Mouse (Mus musculus) limb, embryonic 12.5 days (tissue): ENCODE measurements around the gene Arl6ip1. TPM values are rescaled to one million over a fixed set of nuclear protein-coding genes. Genes with fewer than 3 reads are reported as not detected.

Experiments used
- ATAC-seq: fragments of 200-750 bp; cut with Nextera tagmentation; 2 replicates; pipeline ENCODE4 v1.8.0; 2017; ENCODE audit warnings: low read depth, moderate TSS enrichment; ENCODE audit not compliant: insufficient number of reproducible peaks, insufficient read depth, low FRiP score, low TSS enrichment
- H3K27ac ChIP-seq: fragments of 300-500 bp; sonication (generic); 2 replicates; pipeline ENCODE4 v1.5.1; 2016; ENCODE audit warnings: mild to moderate bottlenecking, moderate library complexity
- H3K27me3 ChIP-seq: fragments of 300-500 bp; sonication (generic); 2 replicates; pipeline ENCODE4 v1.6.1; 2016; ENCODE audit warnings: mild to moderate bottlenecking, moderate library complexity
- H3K36me3 ChIP-seq: fragments of 300-500 bp; sonication (generic); 2 replicates; pipeline ENCODE4 v1.6.1; 2016; ENCODE audit warnings: mild to moderate bottlenecking, moderate library complexity
- H3K4me1 ChIP-seq: fragments of 300-500 bp; sonication (generic); replicated peaks from 2 replicates; pipeline ENCODE4 v1.6.1; 2016
- H3K4me2 ChIP-seq: fragments of 300-500 bp; sonication (generic); 2 replicates; pipeline ENCODE4 v1.6.1; 2016; ENCODE audit warnings: mild to moderate bottlenecking, moderate library complexity
- H3K4me3 ChIP-seq: fragments of 300-500 bp; sonication (generic); replicated peaks from 2 replicates; pipeline ENCODE4 v1.5.1; 2016; ENCODE audit warnings: mild to moderate bottlenecking
- H3K9ac ChIP-seq: fragments of 300-500 bp; sonication (generic); replicated peaks from 2 replicates; pipeline ENCODE4 v1.6.1; 2016; ENCODE audit warnings: mild to moderate bottlenecking, moderate library complexity
- H3K9me3 ChIP-seq: fragments of 300-500 bp; sonication (generic); 2 replicates; pipeline ENCODE4 v1.6.1; 2016; ENCODE audit warnings: mild to moderate bottlenecking, moderate library complexity
- WGBS: fragments of 180-500 bp; shearing (Covaris S2); methylation state at CpG from one replicate; pipeline ENCODE4 v1.1.7; 2016; 5-methylcytosine and 5-hydroxymethylcytosine counted together
- polyA plus RNA-seq: library from polyadenylated mRNA; unstranded; fragments of >200 nt; fragmentation: Nextera tagmentation; extraction: Ambion mirVana; gene quantifications from 2 replicates; pipeline ENCODE4 v1.2.1, GENCODE M21; 2016

Arl6ip1 gene
- polyA plus RNA-seq, 1 experiment from 2014 or later: 476 TPM

DNA sequence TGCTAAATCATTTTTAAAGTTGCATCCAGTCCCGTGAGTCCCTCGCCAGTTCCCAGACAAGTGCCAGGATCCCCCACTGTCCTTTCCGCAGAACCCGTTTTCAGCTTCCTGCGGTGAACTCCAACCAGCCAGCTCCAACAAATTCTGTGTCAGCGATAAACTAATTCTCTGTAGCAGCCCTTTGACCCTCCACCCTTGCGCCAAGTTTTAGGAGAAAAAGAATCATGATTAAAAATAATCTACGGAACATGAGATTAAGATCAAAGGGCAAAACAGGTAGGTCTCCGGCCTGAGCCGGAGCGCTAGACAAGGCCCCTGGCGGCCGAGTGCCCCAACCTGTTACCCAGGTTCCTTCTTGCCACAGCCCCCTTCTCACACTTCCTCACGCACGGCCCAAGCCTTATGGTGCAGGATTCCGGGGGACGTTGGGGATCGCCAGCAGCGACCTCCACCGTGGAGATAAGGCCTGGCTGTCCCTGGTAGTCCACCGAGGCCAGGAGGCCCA is 485 bp downstream of the Arl6ip1 start:
- Histone ChIP-seq H3K27ac (peak overlapping the region; percentile 93), H3K4me1 (peaks cover 31% of the 10 kb centered on the region), H3K9ac (peak overlapping the region; percentile 88), H3K4me3 (peak overlapping the region; percentile 81), H3K36me3 (peaks cover 23% of the 10 kb centered on the region), H3K9me3 (no peaks in the 10 kb centered on the region), H3K4me2 (peak overlapping the region; percentile 71), H3K27me3 (no peaks in the 10 kb centered on the region)
- WGBS: under 1% methylated on average over 21 of the region's 21 CpGs
- ATAC-seq: peak; percentile 82

DNA sequence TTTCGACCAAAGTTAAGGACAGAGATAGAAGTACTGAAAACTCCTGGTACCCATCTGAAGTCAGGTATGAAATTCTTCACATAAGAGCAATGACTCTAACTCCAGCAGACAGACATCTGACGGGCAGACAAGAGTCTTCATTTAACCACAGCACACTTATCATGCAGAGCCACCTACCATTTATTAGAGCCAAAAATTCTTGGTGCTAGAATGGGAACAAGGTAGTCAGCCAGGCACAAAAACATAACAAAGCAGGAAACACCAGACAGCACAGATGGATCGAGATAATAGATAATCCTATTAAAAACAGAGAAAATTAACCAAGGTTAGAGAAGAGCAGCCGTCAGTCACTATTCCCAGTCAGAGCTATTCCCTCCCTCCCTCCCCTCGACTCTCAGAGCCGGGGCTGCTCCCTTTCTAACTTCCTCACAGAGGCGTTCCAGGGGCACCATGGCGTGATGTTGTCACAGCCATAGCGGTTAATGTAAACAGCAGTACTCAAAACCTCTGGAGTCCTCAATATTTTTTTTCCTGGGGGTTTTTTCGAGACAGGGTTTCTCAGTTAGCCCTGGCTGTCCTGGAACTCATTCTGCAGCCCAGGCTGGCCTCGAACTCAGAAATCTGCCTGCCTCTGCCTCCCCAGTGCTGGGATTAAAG is 3.1 kb downstream of the Arl6ip1 start:
- H3K27me3 ChIP-seq: no peaks in the 10 kb centered on the region
- H3K4me2 ChIP-seq: peak overlapping the region; percentile 71; the same call in 1 of the 2 replicates
- peaks cover 31% of the 10 kb centered on the region for H3K4me1 ChIP-seq
- WGBS: 87% methylated on average over 11 of the region's 11 CpGs
- no peak overlapping the region for H3K9ac ChIP-seq
- no peaks in the 10 kb centered on the region for H3K9me3 ChIP-seq
- H3K27ac ChIP-seq: no peak overlapping the region
- peaks cover 42% of the 10 kb centered on the region for H3K36me3 ChIP-seq
- no peak for ATAC-seq
- H3K4me3 ChIP-seq: no peak overlapping the region

DNA sequence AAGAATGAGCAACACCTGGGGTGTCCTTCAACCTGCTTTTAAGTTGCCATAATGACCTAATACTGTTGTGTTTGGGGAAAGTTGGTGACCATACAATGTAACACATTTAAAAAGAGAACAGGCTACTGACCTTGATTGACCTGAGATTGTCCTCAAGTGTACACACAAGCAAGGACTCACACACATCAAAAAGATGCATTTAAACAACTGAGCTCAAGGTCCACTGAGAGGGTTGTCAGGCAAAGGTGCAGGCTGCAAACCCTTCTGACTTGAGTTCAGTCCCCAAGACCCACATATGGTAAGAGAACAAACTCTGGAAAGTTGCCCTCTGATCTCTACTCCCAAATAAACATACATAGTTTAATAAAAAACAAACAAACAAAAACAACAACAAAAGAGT is 3.7 kb downstream of the Arl6ip1 start:
- Histone ChIP-seq H3K36me3 (peaks cover 48% of the 10 kb centered on the region), H3K4me3 (no peak overlapping the region)

GRCm38 (mm10) chr7:118123512-118124411 is 5.7 kb downstream of the Arl6ip1 start:
- no peak overlapping the region for H3K27ac ChIP-seq
- H3K4me2 ChIP-seq: no peak overlapping the region
- peaks cover 68% of the 10 kb centered on the region for H3K36me3 ChIP-seq
- WGBS: 89% methylated on average over 4 of the region's 4 CpGs
- H3K4me1 ChIP-seq: peaks cover 24% of the 10 kb centered on the region
- no peak overlapping the region for H3K9ac ChIP-seq
- no peak overlapping the region for H3K4me3 ChIP-seq
- no peak for ATAC-seq
- no peaks in the 10 kb centered on the region for H3K9me3 ChIP-seq
- no peaks in the 10 kb centered on the region for H3K27me3 ChIP-seq

More for the DNA sequence above, 3.7 kb downstream of the Arl6ip1 start:
- ATAC-seq: no peak
- no peaks in the 10 kb centered on the region for H3K27me3 ChIP-seq
- H3K4me2 ChIP-seq: no peak overlapping the region
- H3K9ac ChIP-seq: no peak overlapping the region
- H3K4me1 ChIP-seq: peaks cover 31% of the 10 kb centered on the region
- H3K9me3 ChIP-seq: no peaks in the 10 kb centered on the region
- H3K27ac ChIP-seq: no peak overlapping the region

GRCm38 (mm10) chr7:118122235-118122634 is 7.2 kb downstream of the Arl6ip1 start:
- H3K36me3 ChIP-seq: peaks cover 77% of the 10 kb centered on the region
- WGBS: 95% methylated on average over 7 of the region's 7 CpGs
- no peaks in the 10 kb centered on the region for H3K9me3 ChIP-seq
- ATAC-seq: no peak
- H3K27me3 ChIP-seq: no peaks in the 10 kb centered on the region
- H3K27ac ChIP-seq: no peak overlapping the region
- H3K4me3 ChIP-seq: no peak overlapping the region
- H3K9ac ChIP-seq: no peak overlapping the region
- H3K4me2 ChIP-seq: no peak overlapping the region
- peaks cover 11% of the 10 kb centered on the region for H3K4me1 ChIP-seq

DNA sequence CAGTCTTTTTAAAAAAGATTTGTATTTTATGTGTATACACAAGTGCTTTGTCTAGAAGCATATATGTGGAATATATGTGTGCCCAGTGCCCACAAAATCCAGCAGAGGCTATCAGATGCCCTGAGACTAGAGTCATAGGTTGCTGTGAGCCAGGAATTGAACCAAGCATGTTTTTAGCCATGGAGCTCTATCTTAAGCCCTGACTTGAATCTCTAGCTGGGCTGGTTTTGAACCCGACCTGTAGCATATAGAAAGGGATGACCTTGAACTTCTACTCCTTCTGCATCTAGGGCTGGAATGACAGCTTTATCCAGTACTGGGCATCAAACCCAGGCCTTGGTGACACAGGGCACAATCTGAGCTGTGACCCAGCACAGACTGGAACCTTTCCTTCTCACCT is 8.8 kb downstream of the Arl6ip1 start:
- no peak overlapping the region for H3K9ac ChIP-seq
- WGBS: 92% methylated on average over 1 of the region's 1 CpGs
- no peak for ATAC-seq
- no peaks in the 10 kb centered on the region for H3K27me3 ChIP-seq
- no peaks in the 10 kb centered on the region for H3K4me1 ChIP-seq
- H3K27ac ChIP-seq: no peak overlapping the region
- H3K4me3 ChIP-seq: no peak overlapping the region
- no peaks in the 10 kb centered on the region for H3K9me3 ChIP-seq
- no peak overlapping the region for H3K4me2 ChIP-seq
- peaks cover 63% of the 10 kb centered on the region for H3K36me3 ChIP-seq

DNA sequence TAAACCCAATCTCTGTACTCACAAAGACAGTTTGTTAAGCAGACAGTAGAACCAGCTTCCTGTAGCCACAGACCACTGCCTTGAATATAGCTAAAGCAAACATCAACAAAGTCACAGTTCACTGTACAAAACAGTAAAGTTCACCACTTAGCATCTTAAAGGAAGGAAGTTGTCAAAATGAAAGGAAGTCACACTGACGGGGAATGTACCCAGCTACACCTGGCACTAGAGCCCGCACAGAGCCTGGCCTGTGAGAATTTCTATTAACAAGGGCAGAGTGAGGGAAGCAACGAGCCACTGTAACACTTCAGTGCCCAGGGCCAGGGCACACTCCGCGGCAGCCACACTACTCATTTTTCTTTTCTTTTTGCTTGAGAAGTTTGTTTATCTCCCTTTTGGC is 9.5 kb downstream of the Arl6ip1 start:
- H3K27ac ChIP-seq: peak overlapping the region; percentile 78; the same call in 1 of the 2 replicates
- H3K36me3 ChIP-seq: peaks cover 61% of the 10 kb centered on the region
- no peaks in the 10 kb centered on the region for H3K27me3 ChIP-seq
- no peak overlapping the region for H3K9ac ChIP-seq
- 87% methylated on average over 5 of the region's 5 CpGs for WGBS
- ATAC-seq: no peak
- no peak overlapping the region for H3K4me3 ChIP-seq
- H3K4me1 ChIP-seq: no peaks in the 10 kb centered on the region
- no peak overlapping the region for H3K4me2 ChIP-seq
- H3K9me3 ChIP-seq: no peaks in the 10 kb centered on the region

- H3K27me3 ChIP-seq: no peaks in the 10 kb centered on the region
- peak overlapping the region; percentile 35; the same call in 1 of the 2 replicates for H3K27ac ChIP-seq
- H3K4me1 ChIP-seq: peaks cover 7% of the 10 kb centered on the region
- H3K4me2 ChIP-seq: no peak overlapping the region
- peaks cover 62% of the 10 kb centered on the region for H3K36me3 ChIP-seq
- no peak overlapping the region for H3K9ac ChIP-seq
- 64% methylated on average over 2 of the region's 2 CpGs for WGBS
- no peak for ATAC-seq
- no peak overlapping the region for H3K4me3 ChIP-seq
- H3K9me3 ChIP-seq: no peaks in the 10 kb centered on the region
Observed at GRCm38 (mm10) chr7:118119142-118119541, 10.3 kb downstream of the Arl6ip1 start.

- Histone ChIP-seq H3K4me1 (peaks cover 14% of the 10 kb centered on the region), H3K27ac (no peak overlapping the region), H3K4me3 (no peak overlapping the region), H3K27me3 (no peaks in the 10 kb centered on the region), H3K9ac (no peak overlapping the region), H3K4me2 (no peak overlapping the region), H3K9me3 (no peaks in the 10 kb centered on the region), H3K36me3 (peaks cover 64% of the 10 kb centered on the region)
- ATAC-seq: no peak
- 81% methylated on average over 3 of the region's 3 CpGs for WGBS
Observed at GRCm38 (mm10) chr7:118118426-118118825, 11.0 kb downstream of the Arl6ip1 start.

- H3K36me3 ChIP-seq: peaks cover 65% of the 10 kb centered on the region
- no peak overlapping the region for H3K27ac ChIP-seq
- peaks cover 22% of the 10 kb centered on the region for H3K4me1 ChIP-seq
- 54% methylated on average over 4 of the region's 4 CpGs for WGBS
- H3K4me2 ChIP-seq: no peak overlapping the region
- H3K4me3 ChIP-seq: no peak overlapping the region
- H3K9ac ChIP-seq: no peak overlapping the region
- no peak for ATAC-seq
- no peaks in the 10 kb centered on the region for H3K9me3 ChIP-seq
- H3K27me3 ChIP-seq: no peaks in the 10 kb centered on the region
Observed at GRCm38 (mm10) chr7:118117539-118118210, 11.8 kb downstream of the Arl6ip1 start.
